Mouse (Mus musculus): ENCODE data around the gene Thegl. TPM values are rescaled to one million over a fixed set of nuclear protein-coding genes. Genes with fewer than 3 reads are reported as not detected.
A peak's percentile ranks its signal among the peaks of the same experiment; 100 is the strongest.

The Thegl gene
- polyA plus RNA-seq, 1 experiment from 2014 or later, result 0.23 TPM

GRCm38 (mm10) chr5:77084418-77084817, 68.6 kb downstream of the Thegl start:
- no peak overlapping the region for H3K27ac ChIP-seq (ENCODE audit: low read depth, low read length)
- DNase-seq (ENCODE audit: low spot score), result peak; percentile 22
- no peak overlapping the region for H3K9ac ChIP-seq (ENCODE audit: low read length)
- WGBS, result 91% methylated on average over 4 of the region's 4 CpGs
- H3K9me3 ChIP-seq (ENCODE audit: control insufficient read depth, low read length), result no peaks in the 10 kb centered on the region
- H3K27me3 ChIP-seq (ENCODE audit: control insufficient read depth, insufficient read depth, low read length), result peaks cover 6% of the 10 kb centered on the region
- no peaks in the 10 kb centered on the region for H3K36me3 ChIP-seq (ENCODE audit: control insufficient read depth, insufficient read depth, low read length)
- H3K4me2 ChIP-seq (ENCODE audit: low read depth, low read length, severe bottlenecking), result no peak overlapping the region
- H3K4me1 ChIP-seq (replicated peaks; ENCODE audit: control insufficient read depth, insufficient read depth, low read length), result peaks cover 1% of the 10 kb centered on the region; the same call in 1 of the 2 replicates
- no peak for ATAC-seq (replicated peaks; ENCODE audit: low FRiP score)
- no peak overlapping the region for H3K4me3 ChIP-seq (ENCODE audit: low read depth, low read length)

GRCm38 (mm10) chr5:77085753-77086450, 70.1 kb downstream of the Thegl start:
- H3K36me3 ChIP-seq (ENCODE audit: control insufficient read depth, insufficient read depth, low read length), result no peaks in the 10 kb centered on the region
- ATAC-seq (replicated peaks; ENCODE audit: low FRiP score) (no peak), DNase-seq (ENCODE audit: low spot score) (no peak)
- peaks cover 6% of the 10 kb centered on the region for H3K27me3 ChIP-seq (ENCODE audit: control insufficient read depth, insufficient read depth, low read length)
- H3K27ac ChIP-seq (ENCODE audit: low read depth, low read length), result no peak overlapping the region
- H3K9ac ChIP-seq (ENCODE audit: low read length), result no peak overlapping the region
- peaks cover 7% of the 10 kb centered on the region; the same call in 1 of the 2 replicates for H3K4me1 ChIP-seq (replicated peaks; ENCODE audit: control insufficient read depth, insufficient read depth, low read length)
- WGBS, result 92% methylated on average over 10 of the region's 10 CpGs
- no peak overlapping the region for H3K4me2 ChIP-seq (ENCODE audit: low read depth, low read length, severe bottlenecking)
- no peak overlapping the region for H3K4me3 ChIP-seq (ENCODE audit: low read depth, low read length)
- H3K9me3 ChIP-seq (ENCODE audit: control insufficient read depth, low read length), result no peaks in the 10 kb centered on the region

- Histone ChIP-seq H3K27ac (ENCODE audit: low read depth, low read length) (no peak overlapping the region), H3K4me3 (ENCODE audit: low read depth, low read length) (no peak overlapping the region), H3K4me2 (ENCODE audit: low read depth, low read length, severe bottlenecking) (no peak overlapping the region), H3K9ac (ENCODE audit: low read length) (no peak overlapping the region), H3K27me3 (ENCODE audit: control insufficient read depth, insufficient read depth, low read length) (peaks cover 7% of the 10 kb centered on the region), H3K4me1 (replicated peaks; ENCODE audit: control insufficient read depth, insufficient read depth, low read length) (peaks cover 7% of the 10 kb centered on the region; the same call in 1 of the 2 replicates), H3K9me3 (ENCODE audit: control insufficient read depth, low read length) (no peaks in the 10 kb centered on the region), H3K36me3 (ENCODE audit: control insufficient read depth, insufficient read depth, low read length) (no peaks in the 10 kb centered on the region)
- no peak for DNase-seq (ENCODE audit: low spot score)
- no peak for ATAC-seq (replicated peaks; ENCODE audit: low FRiP score)
- 93% methylated on average over 7 of the region's 7 CpGs for WGBS
Measured at GRCm38 (mm10) chr5:77086541-77086940, 70.7 kb downstream of the Thegl start.

- H3K4me1 ChIP-seq (replicated peaks; ENCODE audit: control insufficient read depth, insufficient read depth, low read length), result peaks cover 7% of the 10 kb centered on the region; the same call in 1 of the 2 replicates
- no peak overlapping the region for H3K4me3 ChIP-seq (ENCODE audit: low read depth, low read length)
- peaks cover 10% of the 10 kb centered on the region for H3K27me3 ChIP-seq (ENCODE audit: control insufficient read depth, insufficient read depth, low read length)
- no peak overlapping the region for H3K4me2 ChIP-seq (ENCODE audit: low read depth, low read length, severe bottlenecking)
- no peak overlapping the region for H3K9ac ChIP-seq (ENCODE audit: low read length)
- ATAC-seq (replicated peaks; ENCODE audit: low FRiP score) (no peak), DNase-seq (ENCODE audit: low spot score) (no peak)
- 88% methylated on average over 3 of the region's 3 CpGs for WGBS
- H3K36me3 ChIP-seq (ENCODE audit: control insufficient read depth, insufficient read depth, low read length), result no peaks in the 10 kb centered on the region
- H3K27ac ChIP-seq (ENCODE audit: low read depth, low read length), result no peak overlapping the region
- no peaks in the 10 kb centered on the region for H3K9me3 ChIP-seq (ENCODE audit: control insufficient read depth, low read length)
Measured at GRCm38 (mm10) chr5:77087122-77087521, 71.3 kb downstream of the Thegl start.

GRCm38 (mm10) chr5:77089294-77089693, 73.5 kb downstream of the Thegl start:
- H3K4me3 ChIP-seq (ENCODE audit: low read depth, low read length), result no peak overlapping the region
- no peak overlapping the region for H3K9ac ChIP-seq (ENCODE audit: low read length)
- WGBS, result 25% methylated on average over 1 of the region's 1 CpGs
- peaks cover 22% of the 10 kb centered on the region for H3K27me3 ChIP-seq (ENCODE audit: control insufficient read depth, insufficient read depth, low read length)
- H3K4me2 ChIP-seq (ENCODE audit: low read depth, low read length, severe bottlenecking), result no peak overlapping the region
- DNase-seq (ENCODE audit: low spot score) (peak; percentile 80), ATAC-seq (replicated peaks; ENCODE audit: low FRiP score) (peak; percentile 34; the same call in 1 of the 2 replicates)
- H3K4me1 ChIP-seq (replicated peaks; ENCODE audit: control insufficient read depth, insufficient read depth, low read length), result peaks cover 9% of the 10 kb centered on the region; the same call in 1 of the 2 replicates
- H3K9me3 ChIP-seq (ENCODE audit: control insufficient read depth, low read length), result no peaks in the 10 kb centered on the region
- H3K27ac ChIP-seq (ENCODE audit: low read depth, low read length), result no peak overlapping the region
- no peaks in the 10 kb centered on the region for H3K36me3 ChIP-seq (ENCODE audit: control insufficient read depth, insufficient read depth, low read length)

GRCm38 (mm10) chr5:77089901-77090300, 74.1 kb downstream of the Thegl start:
- WGBS, result 16% methylated on average over 8 of the region's 8 CpGs

GRCm38 (mm10) chr5:77090521-77091096, 74.8 kb downstream of the Thegl start:
- peak; percentile 83 for ATAC-seq (replicated peaks; ENCODE audit: low FRiP score)

More at GRCm38 (mm10) chr5:77089901-77090300, 74.1 kb downstream of the Thegl start:
- Histone ChIP-seq H3K4me3 (ENCODE audit: low read depth, low read length) (no peak overlapping the region), H3K36me3 (ENCODE audit: control insufficient read depth, insufficient read depth, low read length) (no peaks in the 10 kb centered on the region), H3K4me2 (ENCODE audit: low read depth, low read length, severe bottlenecking) (no peak overlapping the region), H3K9me3 (ENCODE audit: control insufficient read depth, low read length) (no peaks in the 10 kb centered on the region), H3K9ac (ENCODE audit: low read length) (no peak overlapping the region), H3K4me1 (replicated peaks; ENCODE audit: control insufficient read depth, insufficient read depth, low read length) (peaks cover 9% of the 10 kb centered on the region; the same call in 1 of the 2 replicates), H3K27me3 (ENCODE audit: control insufficient read depth, insufficient read depth, low read length) (peaks cover 22% of the 10 kb centered on the region), H3K27ac (ENCODE audit: low read depth, low read length) (no peak overlapping the region)
- DNase-seq (ENCODE audit: low spot score) (peak; percentile 66), ATAC-seq (replicated peaks; ENCODE audit: low FRiP score) (peak; percentile 74)

GRCm38 (mm10) chr5:77091923-77092322, 76.1 kb downstream of the Thegl start:
- Histone ChIP-seq H3K27ac (ENCODE audit: low read depth, low read length) (no peak overlapping the region), H3K4me2 (ENCODE audit: low read depth, low read length, severe bottlenecking) (no peak overlapping the region), H3K36me3 (ENCODE audit: control insufficient read depth, insufficient read depth, low read length) (no peaks in the 10 kb centered on the region), H3K4me3 (ENCODE audit: low read depth, low read length) (no peak overlapping the region), H3K9me3 (ENCODE audit: control insufficient read depth, low read length) (no peaks in the 10 kb centered on the region), H3K27me3 (ENCODE audit: control insufficient read depth, insufficient read depth, low read length) (peaks cover 34% of the 10 kb centered on the region), H3K4me1 (replicated peaks; ENCODE audit: control insufficient read depth, insufficient read depth, low read length) (peaks cover 12% of the 10 kb centered on the region; the same call in 1 of the 2 replicates), H3K9ac (ENCODE audit: low read length) (no peak overlapping the region)
- no peak for DNase-seq (ENCODE audit: low spot score)
- WGBS, result 73% methylated on average over 3 of the region's 3 CpGs
- no peak for ATAC-seq (replicated peaks; ENCODE audit: low FRiP score)

More at GRCm38 (mm10) chr5:77090521-77091096, 74.8 kb downstream of the Thegl start:
- H3K9me3 ChIP-seq (ENCODE audit: control insufficient read depth, low read length), result no peaks in the 10 kb centered on the region
- H3K4me2 ChIP-seq (ENCODE audit: low read depth, low read length, severe bottlenecking), result no peak overlapping the region
- 37% methylated on average over 5 of the region's 5 CpGs for WGBS
- H3K27me3 ChIP-seq (ENCODE audit: control insufficient read depth, insufficient read depth, low read length), result peaks cover 24% of the 10 kb centered on the region
- H3K4me3 ChIP-seq (ENCODE audit: low read depth, low read length), result no peak overlapping the region
- peaks cover 12% of the 10 kb centered on the region; the same call in 1 of the 2 replicates for H3K4me1 ChIP-seq (replicated peaks; ENCODE audit: control insufficient read depth, insufficient read depth, low read length)
- peak; percentile 64 for DNase-seq (ENCODE audit: low spot score)
- H3K36me3 ChIP-seq (ENCODE audit: control insufficient read depth, insufficient read depth, low read length), result no peaks in the 10 kb centered on the region
- H3K9ac ChIP-seq (ENCODE audit: low read length), result no peak overlapping the region
- H3K27ac ChIP-seq (ENCODE audit: low read depth, low read length), result peak overlapping the region; percentile 51; the same call in 1 of the 2 replicates
